Mouse (Mus musculus) lung, postnatal 0 days (tissue): ENCODE data around the gene Rad51b.

ENCODE experiments used
- CTCF ChIP-seq: IDR thresholded peaks from 2 replicates; pipeline ENCODE4 v1.5.1; 2016; ENCODE audit warnings: antibody characterized with exemption, mild to moderate bottlenecking
- EP300 ChIP-seq: IDR thresholded peaks from 2 replicates; pipeline ENCODE4 v1.6.1; 2016; ENCODE audit warnings: antibody characterized with exemption, mild to moderate bottlenecking, control low read depth

DNA sequence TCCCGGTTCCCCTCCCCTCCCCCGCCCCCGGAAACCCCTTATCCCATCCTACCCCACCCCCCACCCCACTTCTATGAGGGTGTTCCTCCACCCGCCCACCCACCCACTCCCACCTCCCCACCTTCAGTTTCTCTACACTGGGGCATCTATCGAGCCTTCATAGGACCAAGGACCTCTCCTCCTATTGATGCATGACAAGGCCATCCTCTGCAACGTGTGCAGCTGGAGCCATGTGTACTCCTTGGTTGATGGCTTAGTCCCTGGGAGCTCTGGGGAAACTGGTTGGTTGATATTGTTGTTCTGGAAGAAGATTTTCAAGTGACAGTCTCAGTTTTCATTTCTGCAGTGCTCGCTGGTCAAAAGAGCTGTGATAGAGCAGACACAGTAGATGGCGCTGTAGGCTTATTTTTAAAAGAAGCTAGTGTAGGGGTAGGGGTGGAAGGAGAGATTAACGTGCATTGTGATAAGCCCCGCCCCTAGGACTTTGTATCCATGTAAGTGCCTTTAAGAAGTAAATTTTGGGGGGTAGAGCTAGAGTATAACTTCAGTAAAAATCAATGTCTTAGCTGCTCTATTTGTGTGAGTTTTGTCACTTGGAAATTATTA lies 61.6 kb downstream of the Rad51b start:
- TF ChIP-seq CTCF (peak; percentile 82), EP300 (peak; percentile 60)
